Comparison of ENCODE assay signal across 16 mouse cellular contexts in genomic region chr7:49569646-49570045, GRCm38 (mm10).
A peak's percentile ranks its signal among the peaks of the same experiment; 100 is the strongest.
DNase-seq lines count a peak whose midpoint lies in the region; ATAC-seq and TF ChIP-seq lines count a peak whose summit lies in the region.
"Had no signal": no experiment of that assay in that cellular context is flagged by ENCODE, and none has a peak within 500 bp of the region (broad histone marks: within the 10 kb centered on the region; RNA-seq: fewer than 3 reads in every experiment).

No protein-coding gene starts in this region.

- intact Hi-C loops in left cerebral cortex, postnatal 4 days (cut with DNase I) = no loop called here
- intact Hi-C loops in left cerebral cortex, postnatal 25 days (cut with DNase I) = loop anchor here (2.0 kb wide), 1 partner anchor 75 kb away; no protein-coding TSS in a partner anchor

- H3K27ac ChIP-seq in forebrain, embryonic 14.5 days (ENCODE audit: low read depth, low read length) = no peak overlapping the region
- H3K27ac ChIP-seq in forebrain, embryonic 12.5 days = no peak overlapping the region
- H3K27ac ChIP-seq in cortical plate, adult 2 months (ENCODE audit: insufficient read depth, low read length) = peak overlapping the region; percentile 48; the same call in 1 of the 2 replicates
- H3K27ac ChIP-seq: heart, embryonic 15.5 days had no signal

- peak; percentile 15; the same call in 1 of the 2 replicates for ATAC-seq in forebrain, embryonic 14.5 days
- ATAC-seq in forebrain, embryonic 12.5 days (ENCODE audit: low FRiP score) = no peak
- no peak for ATAC-seq in erythroid progenitor cell, adult 5-6 weeks (replicated peaks; ENCODE audit: low FRiP score, poor library complexity, severe bottlenecking)
- ATAC-seq: Patski had no signal

- DNase-seq in forebrain, embryonic 14.5 days (ENCODE audit: low spot score) = peak; percentile 27
- DNase-seq in left cerebral cortex, adult 11 months (ENCODE audit: low spot score) = peak; percentile 69
- no peak for DNase-seq in left cerebral cortex, postnatal 4 days
- DNase-seq in left cerebral cortex, postnatal 25 days (ENCODE audit: low spot score in 2 of 2) = peak; percentile 69 to 95
- DNase-seq in natural killer cell, adult 2 months (ENCODE audit: low spot score in 2 of 2) = no peak
- DNase-seq: cerebellum, adult 2 months; kidney, adult 8-10 months; liver; lung, adult 2 months; retina, postnatal 1 day; thymus, adult 18-20 months had no signal

- TF ChIP-seq CTCF in cortical plate, adult 2 months (IDR thresholded peaks at IDR 0.05; ENCODE audit: extremely low read depth, insufficient read depth, low read length) = no peak

- H3K9ac ChIP-seq in forebrain, embryonic 14.5 days (ENCODE audit: low read length) = no peak overlapping the region
- H3K9ac ChIP-seq in forebrain, embryonic 12.5 days = no peak overlapping the region
- H3K9ac ChIP-seq: heart, embryonic 15.5 days had no signal

- H3K9me3 ChIP-seq in forebrain, embryonic 14.5 days (replicated peaks; ENCODE audit: control insufficient read depth, low read length) = no peaks in the 10 kb centered on the region
- H3K9me3 ChIP-seq in forebrain, embryonic 12.5 days = no peaks in the 10 kb centered on the region
- H3K9me3 ChIP-seq: heart, embryonic 15.5 days had no signal

- no peaks in the 10 kb centered on the region for H3K27me3 ChIP-seq in forebrain, embryonic 14.5 days (replicated peaks; ENCODE audit: control insufficient read depth, insufficient read depth, low read length)
- no peaks in the 10 kb centered on the region for H3K27me3 ChIP-seq in forebrain, embryonic 12.5 days
- H3K27me3 ChIP-seq: heart, embryonic 15.5 days; Patski had no signal

- 68% methylated on average over 7 of the region's 7 CpGs for WGBS in forebrain, embryonic 14.5 days
- 72% methylated on average over 7 of the region's 7 CpGs for WGBS in forebrain, embryonic 12.5 days

- TF ChIP-seq POLR2A in cortical plate, adult 2 months (IDR thresholded peaks at IDR 0.05; ENCODE audit: extremely low read depth, insufficient read depth, low read length) = no peak

- no peaks in the 10 kb centered on the region; the same call in 1 of the 2 replicates for H3K4me1 ChIP-seq in forebrain, embryonic 14.5 days (ENCODE audit: control insufficient read depth, insufficient read depth, low read length)
- H3K4me1 ChIP-seq in forebrain, embryonic 12.5 days = 0 out of 2 replicates have a peak, but pooled peaks cover 4% of the 10 kb centered on the region
- H3K4me1 ChIP-seq in cortical plate, adult 2 months (ENCODE audit: control insufficient read depth, insufficient read depth, low read length) = peaks cover 12% of the 10 kb centered on the region

- peaks cover 2% of the 10 kb centered on the region; the same call in 1 of the 2 replicates for H3K36me3 ChIP-seq in forebrain, embryonic 14.5 days (ENCODE audit: control insufficient read depth, insufficient read depth, low read length)
- no peaks in the 10 kb centered on the region; the same call in 1 of the 2 replicates for H3K36me3 ChIP-seq in forebrain, embryonic 12.5 days (replicated peaks)

- H3K4me3 ChIP-seq in forebrain, embryonic 14.5 days (ENCODE audit: low read depth, low read length) = no peak overlapping the region
- H3K4me3 ChIP-seq in forebrain, embryonic 12.5 days (replicated peaks) = no peak overlapping the region
- no peak overlapping the region for H3K4me3 ChIP-seq in cortical plate, adult 2 months (ENCODE audit: insufficient read depth, low read length)
- H3K4me3 ChIP-seq: heart, embryonic 15.5 days had no signal

- no peak overlapping the region for H3K4me2 ChIP-seq in forebrain, embryonic 14.5 days (ENCODE audit: low read length)
- no peak overlapping the region for H3K4me2 ChIP-seq in forebrain, embryonic 12.5 days
- H3K4me2 ChIP-seq: heart, embryonic 15.5 days had no signal

Comparison
In these comparisons a context has a peak if more than half of its experiments do, and no peak if none do; other contexts are left out.
1. DNase-seq: peak in forebrain, embryonic 14.5 days (single experiment), left cerebral cortex, adult 11 months (single experiment) and left cerebral cortex, postnatal 25 days (2 of 2); none in left cerebral cortex, postnatal 4 days (single experiment) and natural killer cell, adult 2 months (0 of 2).